Mouse (Mus musculus) T-cell, adult 2 months (primary cell): ENCODE results near the gene Zfp882.
A peak's percentile ranks its signal among the peaks of the same experiment; 100 is the strongest.
"Not testable (repeated sequence)": the region's sequence is repeated elsewhere in the genome, so short reads cannot be mapped to it uniquely, and the experiment has no call there.

Experiments used
- DNase-seq: peaks from one replicate; pipeline ENCODE4 v3.0.0; 2022; ENCODE audit warnings: low spot score

Gene Zfp882

DNA sequence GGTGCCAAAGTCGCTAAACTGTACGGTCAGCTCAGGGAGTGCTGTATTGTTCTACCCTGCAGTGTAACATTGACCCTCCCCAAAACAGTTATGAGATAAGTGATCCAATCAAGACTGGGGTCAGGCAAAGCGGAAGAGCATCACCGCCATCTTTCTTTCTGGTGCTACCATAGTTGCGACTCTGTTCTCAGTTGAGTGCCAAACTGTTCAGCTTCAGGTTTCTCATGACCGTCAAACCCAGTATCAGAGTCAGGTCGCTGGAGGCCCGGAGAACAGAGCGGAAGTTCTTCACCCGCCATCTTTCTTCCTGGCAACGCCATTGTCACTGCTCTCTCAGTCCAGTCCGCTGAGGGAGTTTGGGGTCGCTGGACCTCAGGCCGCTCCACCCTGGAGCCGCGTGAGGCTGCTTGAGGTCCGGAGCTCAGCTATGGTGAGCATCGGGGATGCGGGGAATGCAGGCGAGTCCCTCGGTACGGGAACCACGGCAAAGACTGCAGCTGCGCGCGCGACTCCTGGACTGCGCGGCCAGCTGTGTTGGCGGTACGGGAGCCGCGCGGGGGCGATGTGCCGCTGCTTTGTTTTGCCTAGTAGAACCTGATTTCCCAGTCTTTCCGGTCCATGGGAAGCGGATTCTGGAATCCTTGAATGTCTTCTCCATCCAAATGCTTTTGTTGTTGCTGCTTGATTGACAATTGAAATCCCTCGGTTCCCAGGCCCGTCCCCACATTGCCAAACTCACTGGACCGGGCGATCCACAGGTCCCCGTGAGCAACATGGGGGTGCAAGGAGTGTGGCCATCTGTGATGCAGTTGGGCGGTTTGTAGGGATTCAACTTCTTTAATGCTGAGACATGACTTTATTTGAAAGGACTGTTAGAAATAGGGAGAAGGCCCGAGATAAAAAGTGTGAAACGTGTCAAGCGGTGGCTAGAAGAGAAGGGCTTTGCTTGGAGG lies at the start of gene Zfp882, which contains the start of gene Zfp617:
Gene Zfp882 (plus strand): TSS at position 300 of the 953 bp plus-strand sequence.
Gene Zfp617 (plus strand): TSS at position 327 of the 953 bp plus-strand sequence.
- peak; percentile 79 for DNase-seq

DNA sequence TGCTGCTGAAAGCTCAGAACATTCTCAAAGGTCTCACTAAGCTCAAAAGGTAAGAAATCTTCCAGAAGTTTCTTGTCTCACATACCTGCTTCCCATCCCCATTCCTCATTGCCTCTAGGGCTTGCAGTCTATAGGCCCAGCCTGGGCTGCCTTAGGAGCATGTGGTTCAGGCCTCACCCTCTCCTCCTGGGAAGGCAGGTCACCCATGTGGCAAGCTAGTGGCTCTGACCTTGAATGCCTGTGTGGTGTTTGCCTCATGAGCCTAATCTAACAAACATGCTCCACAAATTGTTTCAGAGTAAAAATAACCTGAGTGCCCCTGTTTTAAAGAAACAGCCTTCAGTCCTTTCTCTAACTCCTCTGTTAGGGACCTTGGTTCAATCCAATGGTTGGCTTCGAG lies 46.9 kb upstream of the Zfp882 start:
- not testable (repeated sequence) for DNase-seq

DNA sequence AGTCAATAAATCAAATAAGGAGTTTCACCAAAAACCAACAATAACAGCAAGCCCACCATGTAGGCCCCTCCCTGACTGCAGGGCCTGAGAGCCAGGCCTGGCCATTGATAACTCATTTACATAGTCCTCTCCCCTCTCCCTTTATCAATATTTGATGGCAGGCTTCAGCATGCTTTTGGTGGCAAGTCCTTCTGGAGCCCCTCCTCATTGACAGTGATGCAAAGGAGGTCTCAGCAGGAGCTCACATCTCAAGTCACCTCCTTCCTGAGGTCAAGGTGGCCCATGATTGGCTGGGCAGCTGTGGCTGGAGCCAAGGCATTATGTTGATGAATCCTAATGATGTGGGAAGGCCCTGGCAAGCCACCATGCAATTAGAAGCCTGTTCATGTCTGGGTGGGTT lies 46.4 kb upstream of the Zfp882 start:
- not testable (repeated sequence) for DNase-seq

DNA sequence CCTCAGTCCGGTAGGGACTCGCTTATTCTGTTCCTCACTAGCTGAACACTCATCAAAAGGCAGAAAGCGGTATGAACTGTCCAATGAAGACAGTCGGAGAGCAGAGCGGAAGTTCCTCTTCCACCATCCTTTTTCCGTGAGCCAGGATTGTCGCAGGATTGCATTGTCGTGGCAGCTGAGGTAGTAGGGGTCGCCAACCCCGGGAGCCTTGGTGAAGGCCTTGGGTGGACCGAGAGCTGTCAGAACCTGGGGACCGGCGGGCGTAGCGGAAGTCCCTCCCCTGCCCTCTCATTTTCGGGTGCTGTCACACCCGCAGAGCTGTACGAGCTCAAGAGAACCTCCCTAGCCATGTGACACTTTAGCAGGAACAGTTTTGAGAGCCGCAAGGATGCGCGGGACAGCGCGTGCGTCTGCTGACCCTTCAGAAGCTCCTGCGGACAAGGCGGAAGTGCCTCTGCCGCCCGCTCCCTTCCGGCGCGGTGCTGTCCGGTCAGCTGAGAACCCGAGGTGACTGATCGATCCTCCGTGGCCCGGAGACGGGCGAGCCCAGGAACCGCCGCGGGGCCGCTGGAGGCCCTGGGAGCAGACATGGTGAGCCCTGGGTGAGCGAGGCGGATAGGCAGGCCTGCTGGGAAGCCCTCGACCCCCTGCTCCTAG lies 26.7 kb upstream of the Zfp882 start, which contains the start of gene Zfp709:
Gene Zfp709 (plus strand): TSS at position 402 of the 657 bp plus-strand sequence.
- peak; percentile 64 for DNase-seq

DNA sequence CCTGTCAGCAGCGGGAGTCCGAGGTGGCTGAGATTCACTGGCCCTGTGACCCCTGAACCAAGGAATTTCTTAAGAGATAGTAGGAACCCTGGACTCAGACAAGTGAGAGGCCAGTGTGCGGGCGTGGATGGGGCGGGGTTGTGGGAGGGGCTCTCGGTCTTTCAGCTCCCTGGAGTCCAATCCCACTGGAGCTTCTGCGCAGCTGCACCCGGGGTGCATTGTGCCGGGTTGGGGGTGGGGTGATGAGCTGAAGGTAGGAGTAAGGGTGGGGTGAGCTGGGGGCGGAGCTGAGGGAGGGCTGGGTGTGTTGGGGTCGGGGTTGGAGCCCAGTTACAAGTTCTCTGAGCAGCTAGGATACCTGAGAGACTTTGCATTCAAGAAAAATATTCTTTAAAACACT lies 7.7 kb upstream of the Zfp882 start:
- DNase-seq = not testable (repeated sequence)

DNA sequence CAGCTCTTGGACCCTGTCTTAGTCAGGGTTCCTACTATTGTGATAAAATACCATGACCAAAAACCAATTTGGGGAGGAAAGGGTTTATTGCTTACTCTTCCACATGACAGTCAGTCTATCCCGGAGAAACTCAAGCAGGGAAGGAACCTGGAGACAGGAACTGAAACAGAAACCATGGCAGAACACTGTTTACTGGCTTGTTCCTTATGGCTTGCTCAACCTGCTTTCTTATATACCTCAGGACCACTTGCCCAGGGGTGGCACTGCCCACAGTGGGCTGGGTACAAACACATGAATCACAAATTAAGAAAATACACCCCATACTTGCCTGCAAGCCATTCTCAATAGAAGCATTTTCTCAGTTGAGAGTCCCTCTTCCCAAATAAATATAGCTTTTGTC lies 5.3 kb upstream of the Zfp882 start:
- DNase-seq = not testable (repeated sequence)

DNA sequence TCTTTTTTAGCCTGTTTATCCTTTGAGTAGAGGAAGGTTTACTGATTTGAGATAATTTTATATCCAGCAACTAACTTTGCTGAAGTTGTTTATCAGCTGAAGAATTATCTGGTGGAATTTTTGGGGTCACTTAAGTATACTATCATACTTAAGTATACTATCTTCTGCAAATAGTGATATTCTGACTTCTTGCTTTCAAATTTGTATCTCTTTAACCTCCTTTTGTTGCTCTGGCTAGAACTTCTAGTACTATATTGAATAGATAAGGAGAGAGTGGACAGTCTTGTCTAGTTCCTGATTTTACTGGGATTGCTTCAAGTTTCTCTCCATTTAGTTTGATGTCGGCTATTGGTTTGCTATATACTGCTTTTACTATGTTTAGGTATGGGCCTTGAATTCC lies 1.6 kb upstream of the Zfp882 start:
- DNase-seq = no peak

DNA sequence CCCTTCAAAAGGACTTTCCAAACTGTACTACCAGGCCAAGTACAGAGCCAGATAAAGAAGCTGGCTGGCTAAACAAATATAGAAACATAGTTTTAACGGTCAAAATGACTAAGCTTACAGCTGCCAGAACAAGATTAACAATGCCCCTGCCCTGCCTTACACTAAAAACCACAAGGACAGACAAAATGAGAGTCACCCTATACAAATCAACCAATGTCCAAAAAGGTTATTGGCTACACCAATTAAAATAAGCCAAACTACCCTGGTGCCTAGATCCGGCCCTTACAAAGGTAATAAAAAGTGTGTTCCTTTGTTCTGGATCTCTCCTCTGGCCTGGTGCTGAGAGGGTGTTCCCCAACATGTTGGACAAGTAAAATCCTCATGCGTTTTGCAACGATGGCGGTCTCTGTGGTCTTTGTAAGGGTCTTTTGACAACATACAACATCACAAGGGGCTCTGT lies 580 bp upstream of the Zfp882 start:
- DNase-seq = no peak

DNA sequence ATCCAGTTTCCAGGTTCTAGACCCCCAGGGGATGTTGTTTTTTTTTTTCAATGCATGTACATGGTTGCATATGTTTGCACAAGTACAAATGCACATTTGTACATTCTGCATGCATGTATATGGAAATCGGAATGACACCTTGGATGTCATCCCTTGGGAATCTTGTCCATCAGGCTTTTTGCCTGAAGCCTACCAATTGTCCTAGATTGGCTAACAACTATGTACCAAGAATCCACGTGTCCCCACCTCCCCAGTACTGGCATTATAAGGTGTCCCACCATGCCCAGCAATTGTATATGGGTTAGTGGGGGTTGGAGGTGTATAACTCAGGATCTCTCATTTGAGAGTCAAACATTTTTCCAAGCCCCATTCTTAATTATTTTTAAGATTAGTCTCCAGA lies 3.9 kb downstream of the Zfp882 start:
- no peak for DNase-seq

DNA sequence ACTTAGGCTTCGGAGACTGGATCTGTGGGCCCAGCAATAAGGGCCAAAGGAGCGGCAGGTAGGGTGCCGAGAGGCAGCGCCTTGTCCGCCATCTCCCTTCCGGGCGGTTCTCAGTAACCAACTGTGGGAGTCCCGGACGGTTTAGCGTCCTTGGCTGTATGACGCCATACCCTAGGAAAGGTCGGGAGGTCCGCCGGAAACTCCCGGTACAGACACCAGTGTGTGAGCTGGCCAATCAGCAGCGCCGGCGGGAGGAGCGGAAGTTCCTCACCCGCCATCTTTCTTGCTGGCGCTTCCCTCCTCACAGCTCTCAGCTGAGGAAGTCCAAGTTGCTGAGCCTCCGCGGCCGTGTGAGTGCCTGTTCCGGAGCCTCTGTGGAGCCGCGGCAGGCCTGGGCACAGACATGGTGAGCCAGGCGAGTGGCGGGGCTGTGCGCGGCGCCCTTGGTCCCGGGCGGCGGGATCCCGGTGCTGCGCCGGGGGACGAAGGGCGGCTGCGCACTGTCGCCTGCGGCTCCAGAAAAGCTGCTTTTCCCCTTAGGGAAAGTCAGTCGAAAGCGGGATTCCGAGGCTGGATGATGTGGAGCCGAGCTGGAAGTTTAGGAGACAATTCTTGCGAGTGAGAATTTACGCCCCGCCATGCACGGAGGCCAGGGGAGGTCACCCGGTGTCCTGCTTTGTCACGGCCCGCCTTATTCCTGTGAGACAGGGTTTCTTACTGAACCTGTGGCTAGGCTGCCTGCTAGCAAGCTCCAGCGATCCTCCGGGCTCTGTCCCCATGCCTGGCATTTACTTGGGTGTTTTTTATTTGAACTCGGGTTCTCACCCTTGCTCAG lies 14.4 kb downstream of the Zfp882 start:
- peak; percentile 95 for DNase-seq

DNA sequence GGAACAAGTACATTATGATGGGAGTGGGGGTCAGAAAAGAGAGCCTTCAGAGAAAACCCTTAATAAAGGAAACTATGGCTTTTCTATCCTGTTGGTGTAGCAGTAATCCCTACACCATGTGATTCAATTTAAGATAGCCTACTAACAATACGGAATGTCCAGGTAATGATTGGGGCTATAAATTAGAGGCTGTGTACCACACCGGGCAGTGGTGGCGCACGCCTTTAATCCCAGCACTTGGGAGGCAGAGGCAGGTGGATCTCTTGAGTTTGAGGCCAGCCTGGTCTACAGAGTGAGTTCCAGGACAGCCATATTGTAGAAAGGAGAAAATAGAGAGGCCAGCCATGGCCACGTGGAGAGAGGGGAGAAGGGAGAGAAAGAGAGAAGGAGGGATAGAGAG lies 17.4 kb downstream of the Zfp882 start:
- no peak for DNase-seq

DNA sequence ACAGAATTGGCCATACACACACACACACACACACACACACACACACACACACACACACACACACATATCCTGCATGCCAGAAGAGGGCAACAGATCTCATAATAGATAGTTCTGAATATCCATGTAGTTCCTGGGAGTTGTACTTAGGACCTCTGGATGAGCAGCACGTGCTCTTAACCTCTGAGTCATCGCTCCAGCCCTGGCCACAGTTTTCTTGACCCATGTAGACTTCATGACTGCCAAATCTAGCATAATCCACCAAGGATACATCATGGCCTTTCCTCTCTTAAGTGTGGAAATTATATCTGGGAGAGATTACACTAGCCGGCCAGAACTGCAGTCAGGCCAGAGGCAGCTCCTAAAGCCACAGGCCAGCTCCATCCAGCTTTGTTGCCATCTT lies 18.1 kb downstream of the Zfp882 start:
- no peak for DNase-seq

DNA sequence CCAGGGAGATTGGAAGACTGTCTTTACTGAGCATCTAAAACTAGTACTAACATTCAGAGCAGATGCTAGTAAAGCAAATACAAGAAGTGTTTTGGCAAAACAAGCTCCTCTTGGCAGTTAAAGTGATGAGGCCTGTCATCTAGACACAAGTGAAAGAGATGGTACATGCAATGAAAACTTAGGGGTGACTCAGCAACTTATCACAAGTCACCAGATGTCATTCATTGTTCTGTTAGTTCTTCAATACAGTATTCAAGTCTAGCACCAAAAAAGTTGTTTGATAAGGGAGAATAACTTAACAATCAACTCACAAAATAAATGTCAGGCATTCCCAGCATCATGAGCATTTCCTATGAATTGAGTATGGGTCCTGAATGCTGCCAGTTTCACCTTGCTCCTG lies 19.4 kb downstream of the Zfp882 start:
- DNase-seq = no peak

DNA sequence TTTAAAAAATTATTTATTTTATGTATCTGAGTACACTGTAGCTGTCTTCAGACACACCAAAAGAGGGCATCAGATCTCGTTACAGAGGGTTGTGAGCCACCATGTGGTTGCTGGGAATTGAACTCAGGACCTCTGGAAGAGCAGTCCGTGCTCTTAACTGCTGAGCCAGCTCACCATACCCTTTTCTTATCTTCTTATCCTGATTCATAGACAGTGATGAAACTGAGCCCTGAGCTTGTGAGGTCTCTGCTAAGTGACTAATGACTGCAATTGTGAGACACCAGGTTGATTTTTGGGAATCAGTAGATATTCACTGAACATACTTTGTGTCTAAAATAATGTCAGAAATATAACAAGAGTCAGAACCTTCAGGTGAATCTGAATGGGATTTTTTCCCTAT lies 29.6 kb downstream of the Zfp882 start:
- DNase-seq = not testable (repeated sequence)

DNA sequence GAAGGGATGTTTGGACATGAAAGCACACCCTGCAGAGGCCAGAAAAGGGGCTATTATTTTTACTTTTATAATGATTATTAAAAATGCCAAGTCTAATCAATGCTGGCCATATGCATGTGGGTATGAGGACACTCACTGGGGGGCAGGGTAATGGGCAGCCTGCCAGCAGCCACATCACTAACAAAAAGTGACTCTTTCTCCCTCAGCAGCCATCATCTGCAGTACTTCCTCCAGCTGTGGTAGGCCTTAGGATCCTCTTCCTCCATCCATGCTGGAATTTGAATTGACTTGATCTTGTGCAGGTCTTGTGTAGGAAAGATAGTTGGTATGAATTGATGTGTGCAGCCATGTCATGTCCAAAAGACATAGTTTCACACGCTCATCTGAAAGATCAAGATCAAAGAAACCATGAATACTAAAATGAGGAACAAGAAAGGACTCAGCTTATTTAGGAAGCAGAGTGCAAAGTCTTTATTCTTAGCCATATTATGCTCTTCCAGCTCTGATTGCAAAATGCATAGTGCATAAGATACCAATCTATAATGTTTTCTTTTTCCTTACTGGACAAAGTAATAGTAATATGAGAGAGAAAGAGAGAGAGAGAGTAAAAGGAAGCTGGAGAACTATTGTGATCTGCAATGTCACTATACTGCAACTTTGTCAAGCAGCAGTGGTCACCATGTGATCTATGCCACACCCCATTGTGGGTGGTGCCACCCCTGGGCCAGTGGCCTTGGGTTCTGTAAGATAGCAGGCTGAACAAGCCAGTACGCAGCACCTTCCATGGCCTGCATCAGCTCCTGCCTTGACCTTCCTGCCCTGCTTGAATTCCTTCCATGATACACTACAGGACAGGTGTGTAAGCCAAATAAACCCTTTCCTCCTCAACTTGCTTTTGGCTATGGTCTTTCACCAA lies 32.1 kb downstream of the Zfp882 start:
- no peak for DNase-seq

DNA sequence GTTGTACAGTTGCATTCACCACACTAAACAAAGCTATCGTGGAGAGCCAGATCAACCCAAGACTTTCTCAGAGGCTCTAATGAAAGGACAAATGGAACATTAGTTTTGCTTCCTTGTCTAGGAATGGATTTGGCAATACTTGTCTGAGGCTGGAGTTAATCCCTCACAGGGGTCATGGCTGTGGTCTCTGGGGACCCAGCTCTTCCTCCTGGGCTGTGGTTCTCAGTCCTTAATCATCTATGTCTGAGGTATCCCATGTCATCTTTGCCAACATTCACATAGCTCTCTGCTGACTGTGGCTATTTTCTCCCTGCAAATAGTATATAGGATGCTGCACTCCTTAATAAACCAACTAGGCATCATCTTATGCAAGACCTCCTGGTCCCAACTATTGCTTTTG lies 33.4 kb downstream of the Zfp882 start:
- no peak for DNase-seq

DNA sequence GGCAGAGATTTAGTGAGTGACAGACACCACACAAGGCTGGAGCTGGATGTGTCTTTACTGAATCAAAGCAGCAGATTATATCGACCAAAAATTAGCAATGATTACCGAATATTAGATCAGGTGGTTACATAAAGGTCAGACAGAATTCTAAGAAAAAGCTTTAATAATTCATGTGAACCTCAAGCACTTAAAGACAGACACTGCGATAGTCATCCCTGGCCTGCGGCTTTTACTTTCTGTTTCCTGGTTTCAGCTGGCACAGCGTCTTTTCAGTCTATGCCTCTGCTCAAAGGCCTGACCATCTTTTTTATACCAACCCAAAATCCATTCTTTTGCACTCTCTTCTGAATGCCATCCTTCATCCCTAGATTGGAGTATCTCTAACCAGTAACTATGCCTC lies 40.2 kb downstream of the Zfp882 start:
- DNase-seq = no peak

DNA sequence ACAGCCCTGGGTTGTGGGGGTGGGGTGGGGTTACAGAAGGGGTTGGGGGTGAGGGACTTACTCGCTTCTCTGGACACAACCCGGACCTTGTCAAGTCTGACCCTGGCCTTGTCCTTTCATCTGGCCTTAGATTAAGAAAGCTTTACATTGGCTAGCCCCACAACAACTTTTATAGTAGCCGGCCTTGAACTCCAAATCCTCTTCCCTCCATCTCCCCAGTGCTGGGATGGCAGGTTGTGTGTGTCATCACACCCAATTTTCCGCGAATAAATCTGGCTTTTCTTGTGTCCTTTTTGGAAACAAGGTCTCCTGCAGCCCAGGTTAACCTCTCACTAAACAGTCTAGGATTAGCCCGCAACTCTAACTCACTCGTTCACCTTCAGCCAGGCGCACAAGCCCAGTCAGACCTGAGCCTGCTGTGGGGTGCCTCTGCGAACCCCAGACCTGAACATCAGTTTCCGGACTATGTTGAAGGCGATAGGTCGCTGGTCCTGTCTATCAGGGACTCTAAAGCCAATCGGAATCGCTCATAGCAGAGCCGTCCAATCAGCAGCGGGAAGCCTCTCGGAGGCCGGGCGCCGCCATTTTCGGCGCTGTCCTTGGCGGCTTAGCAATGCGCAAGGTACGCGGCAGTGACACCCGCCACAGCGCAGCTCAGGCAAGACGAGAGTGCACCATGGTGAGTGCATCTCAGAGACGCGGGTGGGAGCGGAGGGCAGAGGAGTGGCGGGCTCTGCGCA lies 42.2 kb downstream of the Zfp882 start, which contains the start of gene Zfp961:
Gene Zfp961 (plus strand): TSS at position 557 of the 740 bp plus-strand sequence.
- peak; percentile 96 for DNase-seq

DNA sequence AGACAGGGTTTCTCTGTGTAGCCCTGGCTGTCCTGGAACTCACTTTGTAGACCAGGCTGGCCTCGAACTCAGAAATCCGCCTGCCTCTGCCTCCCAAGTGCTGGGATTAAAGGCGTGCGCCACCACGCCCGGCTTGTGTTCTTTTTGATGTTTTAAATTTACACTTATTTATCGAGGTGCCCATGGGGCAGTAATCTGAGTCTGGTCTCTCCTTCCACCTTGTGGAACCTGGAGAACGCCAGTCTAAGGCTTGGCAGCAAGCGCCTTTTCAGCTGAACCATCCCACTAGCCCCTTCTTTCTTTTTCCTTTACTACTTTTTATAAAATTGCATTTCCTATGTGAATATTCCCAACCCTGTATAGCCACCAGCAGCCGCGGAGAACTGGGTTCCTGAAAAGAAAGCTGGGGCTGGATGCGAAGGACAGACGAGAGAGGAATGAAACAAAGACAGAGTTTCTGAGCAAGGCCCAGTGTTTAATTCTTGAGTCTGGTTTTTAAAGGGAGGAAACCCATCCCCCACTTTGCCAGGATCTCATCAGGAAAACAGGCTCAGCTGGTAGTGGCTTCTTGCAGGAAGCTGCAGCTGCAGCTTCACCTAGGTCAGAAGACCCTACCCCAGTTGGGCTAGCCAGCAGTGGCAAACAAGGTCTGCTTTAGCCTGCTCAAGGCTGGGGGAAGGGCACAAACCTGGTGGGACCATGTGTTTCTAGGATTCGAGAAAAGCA lies 43.2 kb downstream of the Zfp882 start:
- DNase-seq = no peak
